Mouse (Mus musculus) small intestine, adult 2 months (tissue): ENCODE results near the gene Pmf1.
"Not testable (repeated sequence)": the region's sequence is repeated elsewhere in the genome, so short reads cannot be mapped to it uniquely, and the experiment has no call there.

ENCODE experiments used
- CTCF ChIP-seq: fragments of 200-500 bp; IDR thresholded peaks from 2 replicates; pipeline ENCODE4 v1.5.1; 2012; ENCODE audit warnings: low read depth, mild to moderate bottlenecking, control low read depth, inconsistent platforms, low read length, moderate library complexity, mixed read lengths; ENCODE audit not compliant: insufficient replicate concordance, insufficient read length; ENCODE audit errors: extremely low read depth
- POLR2A ChIP-seq: fragments of 200-500 bp; IDR thresholded peaks from 2 replicates; pipeline ENCODE4 v1.6.1; 2012; ENCODE audit warnings: low read depth, mild to moderate bottlenecking, control low read depth, inconsistent platforms, low read length, moderate library complexity

DNA sequence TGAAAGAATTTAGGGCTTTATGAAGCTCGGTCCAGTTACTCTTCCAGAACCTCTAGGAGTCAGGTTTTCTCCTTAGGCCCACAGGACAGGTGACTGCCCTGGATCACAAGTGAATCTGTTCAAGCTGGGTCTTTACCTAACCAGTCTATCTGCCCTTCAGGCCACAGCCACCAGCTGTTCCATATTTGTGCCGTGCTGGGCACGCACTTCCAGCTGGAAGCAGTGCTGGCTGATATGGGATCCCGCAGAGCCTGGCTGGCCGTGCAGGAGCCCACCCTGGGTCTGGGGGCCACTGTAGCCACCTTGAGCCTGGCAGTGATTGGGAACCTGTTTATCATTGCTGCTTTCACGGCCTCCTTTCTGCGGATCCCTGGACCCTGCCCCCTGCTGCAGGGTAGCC lies 33.5 kb downstream of the Pmf1 start:
- TF ChIP-seq CTCF, POLR2A: not testable (repeated sequence)
